Mouse (Mus musculus): ENCODE data around the gene Prkci.
A peak's percentile ranks its signal among the peaks of the same experiment; 100 is the strongest.

Prkci gene

GRCm38 (mm10) chr3:31083507-31084245 is 88.1 kb downstream of the Prkci start:
- peak; percentile 37 for DNase-seq (ENCODE audit: low read depth, low spot score)

- DNase-seq (ENCODE audit: low read depth, low spot score) = no peak
Measured at GRCm38 (mm10) chr3:31085000-31085399, 89.5 kb downstream of the Prkci start.

- no peak for DNase-seq (ENCODE audit: low read depth, low spot score)
Measured at GRCm38 (mm10) chr3:31088789-31089775, 93.5 kb downstream of the Prkci start.

GRCm38 (mm10) chr3:31089956-31090355 is 94.4 kb downstream of the Prkci start:
- no peak for DNase-seq (ENCODE audit: low read depth, low spot score)

GRCm38 (mm10) chr3:31093196-31093595 is 97.6 kb downstream of the Prkci start:
- DNase-seq (ENCODE audit: low read depth, low spot score) = peak; percentile 54

- peak; percentile 80 for DNase-seq (ENCODE audit: low read depth, low spot score)
Measured at GRCm38 (mm10) chr3:31093627-31094351, 98.2 kb downstream of the Prkci start.

GRCm38 (mm10) chr3:31094531-31095178 is 99.1 kb downstream of the Prkci start, which contains the start of gene Skil:
TSS of gene Skil (plus strand) at chr3:31095058.
- peak; percentile 94 for DNase-seq (ENCODE audit: low read depth, low spot score)

- no peak for DNase-seq (ENCODE audit: low read depth, low spot score)
Measured at GRCm38 (mm10) chr3:31095179-31095490, 99.6 kb downstream of the Prkci start.

- peak; percentile 23 for DNase-seq (ENCODE audit: low read depth, low spot score)
Measured at GRCm38 (mm10) chr3:31095491-31096154, 100.1 kb downstream of the Prkci start.

- DNase-seq (ENCODE audit: low read depth, low spot score) = no peak
Measured at GRCm38 (mm10) chr3:31096155-31097101, 100.9 kb downstream of the Prkci start.

- no peak for DNase-seq (ENCODE audit: low read depth, low spot score)
Measured at GRCm38 (mm10) chr3:31097102-31097720, 101.7 kb downstream of the Prkci start.

GRCm38 (mm10) chr3:31097976-31098375 is 102.4 kb downstream of the Prkci start:
- no peak for DNase-seq (ENCODE audit: low read depth, low spot score)

- DNase-seq (ENCODE audit: low read depth, low spot score) = no peak
Measured at GRCm38 (mm10) chr3:31098556-31098955, 103.0 kb downstream of the Prkci start.

- no peak for DNase-seq (ENCODE audit: low read depth, low spot score)
Measured at GRCm38 (mm10) chr3:31100026-31100425, 104.5 kb downstream of the Prkci start.

GRCm38 (mm10) chr3:31100802-31101201 is 105.3 kb downstream of the Prkci start:
- DNase-seq (ENCODE audit: low read depth, low spot score) = no peak

Measured in retina, postnatal 7 days (tissue).